Mouse (Mus musculus) embryonic facial prominence, embryonic 12.5 days (tissue): ENCODE results near the gene Shq1. TPM values are rescaled to one million over a fixed set of nuclear protein-coding genes. Genes with fewer than 3 reads are reported as not detected.

Experiments
- ATAC-seq: fragments of 200-750 bp; cut with Nextera tagmentation; 2 replicates; pipeline ENCODE4 v1.8.0; 2017; ENCODE audit not compliant: insufficient number of reproducible peaks, insufficient read depth, low FRiP score, low TSS enrichment
- H3K27ac ChIP-seq: fragments of 300-500 bp; sonication (generic); 2 replicates; pipeline ENCODE4 v1.5.1; 2016; ENCODE audit warnings: mild to moderate bottlenecking
- H3K27me3 ChIP-seq: fragments of 300-500 bp; sonication (generic); 2 replicates; pipeline ENCODE4 v1.6.1; 2016; ENCODE audit warnings: mild to moderate bottlenecking, moderate library complexity
- H3K36me3 ChIP-seq: fragments of 300-500 bp; sonication (generic); 2 replicates; pipeline ENCODE4 v1.6.1; 2016; ENCODE audit warnings: mild to moderate bottlenecking
- H3K4me1 ChIP-seq: fragments of 300-500 bp; sonication (generic); 2 replicates; pipeline ENCODE4 v1.6.1; 2016
- H3K4me2 ChIP-seq: fragments of 300-500 bp; sonication (generic); replicated peaks from 2 replicates; pipeline ENCODE4 v1.6.1; 2016; ENCODE audit warnings: mild to moderate bottlenecking, moderate library complexity
- H3K4me3 ChIP-seq: fragments of 300-500 bp; sonication (generic); 2 replicates; pipeline ENCODE4 v1.5.1; 2016; ENCODE audit warnings: mild to moderate bottlenecking
- H3K9ac ChIP-seq: fragments of 300-500 bp; sonication (generic); 2 replicates; pipeline ENCODE4 v1.6.1; 2016; ENCODE audit warnings: mild to moderate bottlenecking, moderate library complexity
- H3K9me3 ChIP-seq: fragments of 300-500 bp; sonication (generic); 2 replicates; pipeline ENCODE4 v1.6.1; 2016; ENCODE audit warnings: mild to moderate bottlenecking, moderate library complexity
- whole genome bisulfite sequencing: fragments of 180-500 bp; shearing (Covaris S2); methylation state at CpG from one replicate; pipeline ENCODE4 v1.1.7; 2016; 5-methylcytosine and 5-hydroxymethylcytosine counted together
- polyA plus RNA-seq: library from polyadenylated mRNA; unstranded; fragments of >200 nt; fragmentation: Nextera tagmentation; extraction: Ambion mirVana; gene quantifications from 2 replicates; pipeline ENCODE4 v1.2.1, GENCODE M21; 2016

Shq1 gene
- polyA plus RNA-seq, 1 experiment from 2014 or later: 17.2 TPM

- H3K27me3 ChIP-seq: no peaks in the 10 kb centered on the region
- H3K9ac ChIP-seq: no peak overlapping the region
- no peaks in the 10 kb centered on the region for H3K9me3 ChIP-seq
- no peak overlapping the region for H3K4me3 ChIP-seq
- H3K27ac ChIP-seq: no peak overlapping the region
- no peaks in the 10 kb centered on the region for H3K36me3 ChIP-seq
- H3K4me1 ChIP-seq: no peaks in the 10 kb centered on the region
- ATAC-seq: no peak
- 97% methylated on average over 2 of the region's 2 CpGs for WGBS
- no peak overlapping the region for H3K4me2 ChIP-seq
Observed at GRCm38 (mm10) chr6:100623922-100624321, 47.0 kb downstream of the Shq1 start.

GRCm38 (mm10) chr6:100622861-100623507, 48.0 kb downstream of the Shq1 start:
- no peak overlapping the region for H3K4me2 ChIP-seq
- H3K36me3 ChIP-seq: no peaks in the 10 kb centered on the region
- WGBS: 45% methylated on average over 2 of the region's 2 CpGs
- H3K9ac ChIP-seq: no peak overlapping the region
- H3K4me1 ChIP-seq: no peaks in the 10 kb centered on the region
- ATAC-seq: no peak
- H3K27me3 ChIP-seq: no peaks in the 10 kb centered on the region
- no peak overlapping the region for H3K4me3 ChIP-seq
- no peaks in the 10 kb centered on the region for H3K9me3 ChIP-seq
- H3K27ac ChIP-seq: no peak overlapping the region

- no peak for ATAC-seq
- WGBS: 78% methylated on average over 3 of the region's 3 CpGs
- no peak overlapping the region for H3K4me3 ChIP-seq
- H3K27me3 ChIP-seq: no peaks in the 10 kb centered on the region
- H3K9me3 ChIP-seq: no peaks in the 10 kb centered on the region
- no peaks in the 10 kb centered on the region for H3K4me1 ChIP-seq
- H3K4me2 ChIP-seq: no peak overlapping the region
- no peaks in the 10 kb centered on the region for H3K36me3 ChIP-seq
- no peak overlapping the region for H3K27ac ChIP-seq
- no peak overlapping the region for H3K9ac ChIP-seq
Observed at GRCm38 (mm10) chr6:100620411-100620810, 50.5 kb downstream of the Shq1 start.

GRCm38 (mm10) chr6:100619309-100619708, 51.6 kb downstream of the Shq1 start:
- no peak overlapping the region for H3K9ac ChIP-seq
- H3K4me1 ChIP-seq: no peaks in the 10 kb centered on the region
- no peak overlapping the region for H3K27ac ChIP-seq
- no peaks in the 10 kb centered on the region for H3K9me3 ChIP-seq
- H3K4me2 ChIP-seq: no peak overlapping the region
- no peaks in the 10 kb centered on the region for H3K36me3 ChIP-seq
- H3K4me3 ChIP-seq: no peak overlapping the region
- ATAC-seq: no peak
- WGBS: 89% methylated on average over 7 of the region's 7 CpGs
- H3K27me3 ChIP-seq: no peaks in the 10 kb centered on the region

GRCm38 (mm10) chr6:100616133-100616532, 54.8 kb downstream of the Shq1 start:
- no peak overlapping the region for H3K4me3 ChIP-seq
- ATAC-seq: no peak
- no peaks in the 10 kb centered on the region for H3K9me3 ChIP-seq
- no peak overlapping the region for H3K9ac ChIP-seq
- no peak overlapping the region for H3K27ac ChIP-seq
- H3K4me1 ChIP-seq: peaks cover 5% of the 10 kb centered on the region; the same call in 1 of the 2 replicates
- 82% methylated on average over 4 of the region's 4 CpGs for WGBS
- no peaks in the 10 kb centered on the region for H3K36me3 ChIP-seq
- no peaks in the 10 kb centered on the region for H3K27me3 ChIP-seq
- no peak overlapping the region for H3K4me2 ChIP-seq

GRCm38 (mm10) chr6:100613593-100614267, 57.2 kb downstream of the Shq1 start:
- H3K27me3 ChIP-seq: no peaks in the 10 kb centered on the region
- H3K36me3 ChIP-seq: no peaks in the 10 kb centered on the region
- WGBS: 64% methylated on average over 6 of the region's 6 CpGs
- H3K4me3 ChIP-seq: no peak overlapping the region
- H3K4me2 ChIP-seq: no peak overlapping the region
- H3K27ac ChIP-seq: no peak overlapping the region
- H3K9me3 ChIP-seq: no peaks in the 10 kb centered on the region
- peaks cover 5% of the 10 kb centered on the region; the same call in 1 of the 2 replicates for H3K4me1 ChIP-seq
- no peak overlapping the region for H3K9ac ChIP-seq
- ATAC-seq: no peak

GRCm38 (mm10) chr6:100610897-100611575, 59.9 kb downstream of the Shq1 start:
- H3K27ac ChIP-seq: no peak overlapping the region
- no peaks in the 10 kb centered on the region for H3K27me3 ChIP-seq
- H3K36me3 ChIP-seq: no peaks in the 10 kb centered on the region
- ATAC-seq: no peak
- no peak overlapping the region for H3K9ac ChIP-seq
- H3K9me3 ChIP-seq: no peaks in the 10 kb centered on the region
- H3K4me1 ChIP-seq: peaks cover 5% of the 10 kb centered on the region; the same call in 1 of the 2 replicates
- WGBS: 92% methylated on average over 7 of the region's 7 CpGs
- no peak overlapping the region for H3K4me2 ChIP-seq
- no peak overlapping the region for H3K4me3 ChIP-seq

- ATAC-seq: no peak
- H3K4me2 ChIP-seq: no peak overlapping the region
Observed at GRCm38 (mm10) chr6:100610182-100610581, 60.8 kb downstream of the Shq1 start.

GRCm38 (mm10) chr6:100609256-100609655, 61.7 kb downstream of the Shq1 start:
- no peak overlapping the region for H3K4me3 ChIP-seq
- H3K36me3 ChIP-seq: no peaks in the 10 kb centered on the region
- H3K9ac ChIP-seq: no peak overlapping the region
- H3K27ac ChIP-seq: no peak overlapping the region
- peaks cover 5% of the 10 kb centered on the region; the same call in 1 of the 2 replicates for H3K4me1 ChIP-seq
- WGBS: 74% methylated on average over 3 of the region's 3 CpGs
- no peak for ATAC-seq
- H3K27me3 ChIP-seq: no peaks in the 10 kb centered on the region
- no peaks in the 10 kb centered on the region for H3K9me3 ChIP-seq
- no peak overlapping the region for H3K4me2 ChIP-seq

More at GRCm38 (mm10) chr6:100610182-100610581, 60.8 kb downstream of the Shq1 start:
- no peaks in the 10 kb centered on the region for H3K9me3 ChIP-seq
- 82% methylated on average over 7 of the region's 8 CpGs for WGBS
- H3K36me3 ChIP-seq: no peaks in the 10 kb centered on the region
- no peak overlapping the region for H3K4me3 ChIP-seq
- H3K27ac ChIP-seq: no peak overlapping the region
- H3K4me1 ChIP-seq: peaks cover 5% of the 10 kb centered on the region; the same call in 1 of the 2 replicates
- H3K27me3 ChIP-seq: no peaks in the 10 kb centered on the region
- no peak overlapping the region for H3K9ac ChIP-seq

GRCm38 (mm10) chr6:100608429-100608828, 62.5 kb downstream of the Shq1 start:
- no peak for ATAC-seq

GRCm38 (mm10) chr6:100606805-100607204, 64.2 kb downstream of the Shq1 start:
- no peak for ATAC-seq
- H3K4me2 ChIP-seq: no peak overlapping the region
- 75% methylated on average over 4 of the region's 4 CpGs for WGBS

More at GRCm38 (mm10) chr6:100608429-100608828, 62.5 kb downstream of the Shq1 start:
- H3K9ac ChIP-seq: no peak overlapping the region
- H3K4me2 ChIP-seq: no peak overlapping the region
- no peaks in the 10 kb centered on the region for H3K9me3 ChIP-seq
- H3K36me3 ChIP-seq: no peaks in the 10 kb centered on the region
- no peaks in the 10 kb centered on the region for H3K4me1 ChIP-seq
- 86% methylated on average over 3 of the region's 3 CpGs for WGBS
- H3K4me3 ChIP-seq: no peak overlapping the region
- no peaks in the 10 kb centered on the region for H3K27me3 ChIP-seq
- no peak overlapping the region for H3K27ac ChIP-seq

More at GRCm38 (mm10) chr6:100606805-100607204, 64.2 kb downstream of the Shq1 start:
- H3K9ac ChIP-seq: no peak overlapping the region
- H3K9me3 ChIP-seq: no peaks in the 10 kb centered on the region
- H3K4me1 ChIP-seq: peaks cover 5% of the 10 kb centered on the region; the same call in 1 of the 2 replicates
- peak overlapping the region; percentile 50; the same call in 1 of the 2 replicates for H3K27ac ChIP-seq
- no peaks in the 10 kb centered on the region for H3K27me3 ChIP-seq
- H3K36me3 ChIP-seq: no peaks in the 10 kb centered on the region
- no peak overlapping the region for H3K4me3 ChIP-seq
